Mouse (Mus musculus): ENCODE data around the gene Gabra3. TPM values are rescaled to one million over a fixed set of nuclear protein-coding genes. Genes with fewer than 3 reads are reported as not detected.

Gabra3 gene
- under 1 TPM; 0.15 to 0.22 (median 0.18) TPM for total RNA-seq (2022)

DNA sequence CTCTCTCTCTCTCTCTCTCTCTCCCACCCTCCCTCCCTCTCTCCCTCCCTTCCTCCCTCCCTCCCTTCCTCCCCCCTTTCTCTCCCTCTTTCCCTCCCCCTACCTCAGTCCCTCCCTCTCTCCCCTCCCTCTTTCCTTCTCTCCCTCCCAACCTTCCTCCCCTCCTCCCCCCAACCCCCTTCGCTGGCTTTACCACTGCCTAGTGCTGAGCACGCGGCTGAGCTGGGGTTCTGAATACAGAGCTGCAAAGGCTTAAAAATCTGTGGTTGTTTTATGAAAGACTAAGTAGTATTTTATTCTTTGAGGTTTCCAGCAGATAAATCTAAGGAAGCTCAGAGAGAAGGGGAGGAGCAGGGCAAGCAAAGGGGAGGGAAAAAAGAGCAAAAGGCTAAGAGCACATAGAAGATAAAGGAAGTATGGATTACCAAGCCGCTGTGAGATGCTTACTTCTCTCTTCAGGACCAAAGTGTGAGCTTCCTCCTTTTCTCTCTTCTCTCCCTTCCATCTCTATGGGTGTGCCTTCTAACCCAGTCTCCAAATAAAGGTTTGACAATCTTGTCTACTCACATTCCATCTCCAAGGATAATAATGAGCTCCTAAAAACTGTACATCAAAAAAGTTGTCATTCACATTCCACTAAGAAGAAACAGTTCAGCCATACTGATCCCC, at the start of gene Gabra3:
TSS of gene Gabra3 (minus strand) at position 619 of the 669 bp plus-strand sequence.
- DNase-seq (ENCODE audit: low spot score in 2 of 2): no peak

DNA sequence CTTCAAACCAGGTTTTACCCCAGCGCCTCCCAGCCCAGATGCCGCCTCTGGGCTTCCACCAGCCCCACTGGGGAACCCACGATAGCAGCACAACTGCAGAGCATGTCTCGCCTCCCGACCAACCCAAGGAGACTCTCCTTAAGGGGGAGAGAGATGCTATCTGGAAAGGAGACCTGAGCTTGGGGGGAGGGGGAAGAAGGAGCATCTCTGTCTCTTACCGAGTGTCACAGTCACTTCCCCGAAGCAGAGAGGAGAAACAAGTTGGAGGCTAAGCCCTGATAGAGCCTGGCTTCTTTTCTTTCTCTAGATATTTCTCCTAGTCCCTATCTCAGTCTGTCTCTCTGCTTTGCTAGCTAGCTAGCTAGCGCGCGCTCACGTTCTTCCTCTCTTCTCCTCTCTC, 859 bp downstream of the Gabra3 start:
- no peak for DNase-seq (ENCODE audit: low spot score in 2 of 2)

DNA sequence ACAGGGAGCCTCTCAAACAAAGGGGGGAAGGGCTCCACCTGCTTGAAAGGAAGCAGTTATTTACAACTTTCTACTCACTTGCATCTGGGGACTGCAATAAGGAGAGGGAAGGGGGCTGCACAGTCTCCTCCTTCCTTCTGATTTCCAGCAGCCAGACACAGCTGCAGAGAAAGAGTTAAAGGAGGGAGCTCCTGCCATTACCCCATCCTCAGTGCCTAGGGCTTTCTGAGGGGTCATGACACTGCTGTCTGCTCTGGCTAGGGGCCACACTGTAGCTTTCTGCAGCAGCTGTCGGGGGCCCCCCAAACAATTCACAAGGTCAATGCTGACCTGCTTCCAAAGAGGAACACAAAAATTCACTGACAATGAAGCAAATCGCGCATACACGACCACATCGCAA, 1.3 kb downstream of the Gabra3 start:
- no peak for DNase-seq (ENCODE audit: low spot score in 2 of 2)

DNA sequence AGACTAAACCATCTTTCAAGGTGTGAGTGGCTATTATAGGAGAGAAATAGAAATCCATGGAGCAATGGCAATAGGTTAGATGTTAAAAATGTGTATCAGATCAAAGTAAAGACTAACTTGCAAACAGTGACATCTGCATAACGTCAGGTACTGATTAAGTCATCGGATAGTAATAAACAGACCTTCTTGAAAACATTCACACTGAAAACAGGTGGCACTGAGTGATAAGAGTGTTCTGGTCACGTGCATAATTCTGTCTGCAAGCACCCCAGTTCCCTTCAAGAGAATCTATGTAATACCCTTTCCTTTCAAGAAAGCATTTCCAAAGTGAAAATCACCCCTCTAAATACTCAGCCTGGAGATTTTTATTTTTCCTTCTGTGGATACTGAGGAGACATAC, 6.0 kb downstream of the Gabra3 start:
- no peak for DNase-seq (ENCODE audit: low spot score in 2 of 2)

DNA sequence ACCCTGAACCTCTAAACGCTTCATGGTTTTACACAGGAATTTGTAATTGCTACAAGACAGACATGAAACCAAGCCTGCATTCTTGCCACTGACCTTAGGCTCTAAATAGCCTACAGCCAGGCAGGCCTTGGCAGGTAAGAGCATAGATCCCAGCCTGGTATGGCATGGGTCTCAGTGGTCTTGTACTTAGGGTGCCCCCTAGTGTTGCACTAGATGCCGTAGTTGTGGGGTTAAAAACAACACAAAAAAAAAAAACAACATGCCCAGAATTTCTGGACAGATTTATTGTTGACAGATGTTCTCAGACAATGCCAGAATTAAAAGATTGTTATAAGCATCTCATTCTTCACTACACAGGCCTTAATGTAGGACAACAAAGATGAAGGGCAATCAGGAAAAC, 12.0 kb downstream of the Gabra3 start:
- DNase-seq (ENCODE audit: low spot score in 2 of 2): no peak

DNA sequence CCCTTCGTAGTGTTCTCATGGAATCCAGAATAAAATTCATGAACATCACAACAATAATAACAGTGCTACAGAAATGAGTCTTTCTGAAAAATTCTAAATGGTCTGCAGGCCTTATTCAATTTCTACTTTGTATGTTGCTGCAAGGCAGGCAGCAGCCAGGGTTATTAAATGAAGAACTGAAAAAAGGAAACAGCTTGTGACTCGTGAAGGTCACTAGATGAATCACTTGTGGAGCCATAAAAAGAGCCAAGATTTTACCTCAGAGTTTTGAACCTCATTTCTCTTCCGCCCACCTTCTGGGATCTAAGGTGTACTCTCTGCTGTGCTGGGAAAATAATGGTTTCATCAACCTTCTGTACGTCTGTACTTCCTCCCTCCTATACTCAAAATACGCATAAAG, 159.4 kb downstream of the Gabra3 start:
- DNase-seq (ENCODE audit: low spot score in 2 of 2): no peak

DNA sequence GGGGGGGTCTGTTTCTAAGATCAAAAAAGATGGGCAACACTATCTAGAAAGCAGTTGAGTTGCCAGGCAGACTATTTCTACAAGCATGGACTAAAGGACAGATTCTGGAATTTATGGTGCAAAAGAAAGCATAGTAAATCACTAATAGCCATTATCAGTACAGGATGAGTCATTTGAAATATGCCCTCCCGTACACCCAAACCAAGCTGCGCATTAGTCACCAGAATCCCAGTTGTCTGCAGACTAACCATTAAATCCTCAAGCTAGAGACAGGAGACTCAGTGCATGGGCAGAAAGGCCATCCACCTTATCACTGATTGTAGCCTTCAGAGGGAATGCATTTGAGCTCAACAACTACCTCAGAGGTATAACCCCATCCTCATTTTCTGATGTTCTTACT, 166.8 kb downstream of the Gabra3 start:
- no peak for DNase-seq (ENCODE audit: low spot score in 2 of 2)

DNA sequence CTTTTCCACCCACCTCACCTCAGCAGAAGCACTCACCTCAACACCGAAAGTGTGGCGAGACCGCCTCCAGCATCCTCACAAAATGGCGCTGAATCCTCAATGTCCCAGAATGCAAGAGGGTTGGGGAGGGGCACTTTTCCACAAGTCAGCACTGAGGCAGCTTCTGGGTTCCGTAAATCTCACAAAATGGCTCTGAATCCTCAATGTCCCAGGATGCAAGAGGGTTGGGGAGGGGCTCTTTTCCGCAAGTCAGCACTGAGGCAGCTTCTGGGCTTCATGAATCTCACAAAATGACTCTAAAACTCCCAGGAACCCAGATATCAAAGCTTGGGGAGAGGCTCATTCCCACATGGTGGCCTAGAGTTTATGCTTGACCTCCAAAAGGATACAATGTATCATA, 269.9 kb downstream of the Gabra3 start, which contains the start of gene Magea10:
TSS of gene Magea10 (minus strand) at position 101 of the 400 bp plus-strand sequence.
- DNase-seq (ENCODE audit: low spot score in 2 of 2): no peak

Small RNAs within 50 kb of the gene (microRNA-seq; reads per million reads assigned to microRNA genes)
- gene Mir105 (not detected), gene Mir767 (not detected)

Other genes with a start within 250 kb of the Gabra3 start
- gene Gabrq, start 168.3 kb upstream of the Gabra3 start, total RNA-seq (2022): not detected